Mouse (Mus musculus): ENCODE measurements around the gene Gsg1. TPM values are rescaled to one million over a fixed set of nuclear protein-coding genes. Genes with fewer than 3 reads are reported as not detected.
A peak's percentile ranks its signal among the peaks of the same experiment; 100 is the strongest.

Gsg1 gene
- polyA plus RNA-seq, 2 experiments = 0.13 TPM; not detected in 1

- no peak for DNase-seq (ENCODE audit: low read depth in 3 of 3, low spot score in 3 of 3)
Measured at GRCm38 (mm10) chr6:135245586-135245985, 8.6 kb downstream of the Gsg1 start.

GRCm38 (mm10) chr6:135240361-135240760, 13.8 kb downstream of the Gsg1 start:
- WGBS (ENCODE audit: insufficient replicate concordance) = 86% methylated on average over 8 of the region's 8 CpGs
- peaks cover 7% of the 10 kb centered on the region for H3K36me3 ChIP-seq (replicated peaks; ENCODE audit: control insufficient read depth, insufficient read depth, low read depth)
- H3K4me3 ChIP-seq (ENCODE audit: insufficient read depth in 1 of 2, low read depth in 2 of 2, low read length in 2 of 2) = no peak overlapping the region
- ATAC-seq (ENCODE audit: insufficient read depth) (no peak), DNase-seq (ENCODE audit: low read depth in 3 of 3, low spot score in 3 of 3) (no peak)
- TF ChIP-seq CTCF (IDR thresholded peaks at IDR 0.05; ENCODE audit: low read depth) (no peak), EP300 (IDR thresholded peaks at IDR 0.05; ENCODE audit: low read depth) (no peak)
- peaks cover 0 to 9% of the 10 kb centered on the region in 2 experiments; a peak in 2 of 4 replicates for H3K4me1 ChIP-seq (replicated peaks; ENCODE audit: control insufficient read depth in 2 of 2, insufficient read depth in 2 of 2, low read length in 1 of 2)
- H3K4me2 ChIP-seq (ENCODE audit: low read depth) = no peak overlapping the region
- H3K27ac ChIP-seq = no peak overlapping the region
- H3K9me3 ChIP-seq (ENCODE audit: control insufficient read depth, low read length) = no peaks in the 10 kb centered on the region
- H3K9ac ChIP-seq (replicated peaks) = no peak overlapping the region
- H3K27me3 ChIP-seq (ENCODE audit: control insufficient read depth, insufficient read depth, low read length) = no peaks in the 10 kb centered on the region

More at GRCm38 (mm10) chr6:135245586-135245985, 8.6 kb downstream of the Gsg1 start:
- Histone ChIP-seq H3K36me3 (replicated peaks; ENCODE audit: control insufficient read depth, insufficient read depth, low read depth) (no peaks in the 10 kb centered on the region), H3K9me3 (ENCODE audit: control insufficient read depth, low read length) (no peaks in the 10 kb centered on the region), H3K27me3 (ENCODE audit: control insufficient read depth, insufficient read depth, low read length) (no peaks in the 10 kb centered on the region; the same call in 1 of the 2 replicates), H3K9ac (replicated peaks) (no peak overlapping the region), H3K4me1 (replicated peaks; ENCODE audit: control insufficient read depth in 2 of 2, insufficient read depth in 2 of 2, low read length in 1 of 2) (peaks cover 0 to 12% of the 10 kb centered on the region in 2 experiments; a peak in 2 of 4 replicates), H3K4me3 (ENCODE audit: insufficient read depth in 1 of 2, low read depth in 2 of 2, low read length in 2 of 2) (no peak overlapping the region), H3K27ac (no peak overlapping the region), H3K4me2 (ENCODE audit: low read depth) (no peak overlapping the region)
- TF ChIP-seq CTCF (IDR thresholded peaks at IDR 0.05; ENCODE audit: low read depth) (no peak), EP300 (IDR thresholded peaks at IDR 0.05; ENCODE audit: low read depth) (no peak)
- no peak for ATAC-seq (ENCODE audit: insufficient read depth)
- 60% methylated on average over 8 of the region's 8 CpGs for WGBS (ENCODE audit: insufficient replicate concordance)

- Histone ChIP-seq H3K27ac (no peak overlapping the region), H3K9me3 (ENCODE audit: control insufficient read depth, low read length) (no peaks in the 10 kb centered on the region), H3K27me3 (ENCODE audit: control insufficient read depth, insufficient read depth, low read length) (no peaks in the 10 kb centered on the region), H3K36me3 (replicated peaks; ENCODE audit: control insufficient read depth, insufficient read depth, low read depth) (peaks cover 21% of the 10 kb centered on the region), H3K4me3 (ENCODE audit: insufficient read depth in 1 of 2, low read depth in 2 of 2, low read length in 2 of 2) (no peak overlapping the region), H3K9ac (replicated peaks) (no peak overlapping the region), H3K4me1 (replicated peaks; ENCODE audit: control insufficient read depth in 2 of 2, insufficient read depth in 2 of 2, low read length in 1 of 2) (peaks cover 0 to 9% of the 10 kb centered on the region in 2 experiments; a peak in 2 of 4 replicates), H3K4me2 (ENCODE audit: low read depth) (no peak overlapping the region)
- TF ChIP-seq CTCF (IDR thresholded peaks at IDR 0.05; ENCODE audit: low read depth) (no peak), EP300 (IDR thresholded peaks at IDR 0.05; ENCODE audit: low read depth) (no peak)
- no peak for ATAC-seq (ENCODE audit: insufficient read depth)
- no peak for DNase-seq (ENCODE audit: low read depth in 3 of 3, low spot score in 3 of 3)
- WGBS (ENCODE audit: insufficient replicate concordance) = 56% methylated on average over 4 of the region's 4 CpGs
Measured at GRCm38 (mm10) chr6:135238211-135238610, 15.9 kb downstream of the Gsg1 start.

GRCm38 (mm10) chr6:135237326-135237725, 16.8 kb downstream of the Gsg1 start:
- Histone ChIP-seq H3K4me3 (ENCODE audit: insufficient read depth in 1 of 2, low read depth in 2 of 2, low read length in 2 of 2) (no peak overlapping the region), H3K27me3 (ENCODE audit: control insufficient read depth, insufficient read depth, low read length) (no peaks in the 10 kb centered on the region), H3K9ac (replicated peaks) (no peak overlapping the region), H3K27ac (no peak overlapping the region), H3K36me3 (replicated peaks; ENCODE audit: control insufficient read depth, insufficient read depth, low read depth) (peaks cover 30% of the 10 kb centered on the region), H3K4me2 (ENCODE audit: low read depth) (no peak overlapping the region), H3K9me3 (ENCODE audit: control insufficient read depth, low read length) (no peaks in the 10 kb centered on the region), H3K4me1 (replicated peaks; ENCODE audit: control insufficient read depth in 2 of 2, insufficient read depth in 2 of 2, low read length in 1 of 2) (peaks cover 0 to 9% of the 10 kb centered on the region in 2 experiments; a peak in 2 of 4 replicates)
- 36% methylated on average over 14 of the region's 14 CpGs for WGBS (ENCODE audit: insufficient replicate concordance)
- DNase-seq (ENCODE audit: low read depth in 3 of 3, low spot score in 3 of 3) = no peak
- ATAC-seq (ENCODE audit: insufficient read depth) = no peak
- TF ChIP-seq CTCF (IDR thresholded peaks at IDR 0.05; ENCODE audit: low read depth) = peak; percentile 26; the same call in 1 of the 2 replicates
- no peak for TF ChIP-seq EP300 (IDR thresholded peaks at IDR 0.05; ENCODE audit: low read depth)

GRCm38 (mm10) chr6:135236576-135236975, 17.6 kb downstream of the Gsg1 start:
- H3K9ac ChIP-seq (replicated peaks) = no peak overlapping the region
- TF ChIP-seq EP300 (IDR thresholded peaks at IDR 0.05; ENCODE audit: low read depth) (no peak), CTCF (IDR thresholded peaks at IDR 0.05; ENCODE audit: low read depth) (peak; percentile 54)
- no peaks in the 10 kb centered on the region for H3K27me3 ChIP-seq (ENCODE audit: control insufficient read depth, insufficient read depth, low read length)
- DNase-seq (ENCODE audit: low read depth in 3 of 3, low spot score in 3 of 3) = no peak
- 70% methylated on average over 3 of the region's 3 CpGs for WGBS (ENCODE audit: insufficient replicate concordance)
- no peak overlapping the region for H3K27ac ChIP-seq
- no peaks in the 10 kb centered on the region for H3K9me3 ChIP-seq (ENCODE audit: control insufficient read depth, low read length)
- no peak overlapping the region for H3K4me2 ChIP-seq (ENCODE audit: low read depth)
- H3K4me1 ChIP-seq (replicated peaks; ENCODE audit: control insufficient read depth in 2 of 2, insufficient read depth in 2 of 2, low read length in 1 of 2) = peaks cover 0 to 7% of the 10 kb centered on the region in 2 experiments; a peak in 1 of 4 replicates
- no peak overlapping the region for H3K4me3 ChIP-seq (ENCODE audit: insufficient read depth in 1 of 2, low read depth in 2 of 2, low read length in 2 of 2)
- ATAC-seq (ENCODE audit: insufficient read depth) = no peak
- H3K36me3 ChIP-seq (replicated peaks; ENCODE audit: control insufficient read depth, insufficient read depth, low read depth) = peaks cover 38% of the 10 kb centered on the region
